Mouse (Mus musculus): ENCODE results near the gene Cdk19.

- no peak for TF ChIP-seq CTCF (IDR thresholded peaks at IDR 0.05; ENCODE audit: low read depth, low read length)
- no peak for TF ChIP-seq EP300 (IDR thresholded peaks at IDR 0.05; ENCODE audit: insufficient read depth, low read depth, low read length)
Measured at GRCm38 (mm10) chr10:40446088-40446604, 106.8 kb downstream of the Cdk19 start.

Measured in ES-Bruce4 (cell line).